Mouse (Mus musculus) right cerebral cortex, postnatal 4 days (tissue): ENCODE data around the gene Hoxc8.

Experiments used
- DNase-seq: peaks from one replicate; pipeline ENCODE4 v3.0.0-alpha.2; 2022

The Hoxc8 gene

GRCm38 (mm10) chr15:103038701-103039480, 48.5 kb downstream of the Hoxc8 start:
- no peak for DNase-seq

DNA sequence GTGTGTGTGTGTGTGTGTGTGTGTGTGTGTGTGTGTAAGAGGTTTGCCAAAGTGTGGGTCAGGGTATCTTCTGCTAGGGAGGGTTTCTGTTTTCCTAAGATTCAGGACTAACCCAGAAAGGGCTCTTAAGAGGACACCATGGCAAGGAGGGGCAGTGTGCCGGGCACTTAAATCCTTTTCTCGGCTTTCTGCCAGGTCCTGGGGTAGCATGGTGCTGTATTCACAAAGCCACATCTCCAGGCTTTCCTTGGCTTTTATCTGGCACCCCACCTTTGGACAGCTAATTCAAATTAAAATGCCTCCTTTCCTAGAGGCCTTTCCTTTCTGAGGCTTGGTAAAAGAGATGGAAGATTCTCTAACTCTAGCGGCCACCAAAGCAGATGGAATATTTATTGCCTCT, 49.2 kb downstream of the Hoxc8 start:
- DNase-seq = no peak

DNA sequence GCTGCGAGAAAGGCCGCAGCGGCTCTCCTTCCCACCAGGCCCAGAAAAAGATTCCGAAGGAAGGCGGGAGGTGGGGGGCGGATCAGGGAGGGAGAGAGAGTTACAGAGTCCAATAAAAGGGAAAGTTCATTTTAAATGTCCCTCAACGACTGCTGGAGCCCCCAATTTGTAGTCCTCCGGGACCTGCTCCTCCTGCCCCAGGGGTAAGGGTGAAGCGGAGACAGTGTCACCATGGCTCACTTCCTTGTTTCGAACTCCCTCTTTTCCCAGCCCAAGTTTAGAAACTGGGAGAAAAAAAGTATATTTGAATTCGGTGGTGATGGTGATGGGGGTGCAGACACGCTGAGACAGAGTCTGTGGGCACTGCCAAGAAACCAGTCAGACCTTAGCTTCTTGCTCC, 50.2 kb downstream of the Hoxc8 start:
- DNase-seq = no peak

GRCm38 (mm10) chr15:103041613-103042012, 51.2 kb downstream of the Hoxc8 start:
- no peak for DNase-seq

- DNase-seq = no peak
These were observed 51.8 kb downstream of the Hoxc8 start for GRCm38 (mm10) chr15:103042209-103042608.
